Mouse (Mus musculus): ENCODE data around the gene Entpd7. TPM values are rescaled to one million over a fixed set of nuclear protein-coding genes. Genes with fewer than 3 reads are reported as not detected.

The Entpd7 gene
- polyA plus RNA-seq (2012; rRNA removed) = 7.4 and 8.2 TPM in 2 replicates

GRCm38 (mm10) chr19:43689419-43690246 lies at the start of gene Entpd7:
TSS of gene Entpd7 (plus strand) at chr19:43689672.

GRCm38 (mm10) chr19:43674730-43675524 lies 14.5 kb upstream of the Entpd7 start, which contains the start of gene Slc25a28:
TSS of gene Slc25a28 (minus strand) at chr19:43674881.

GRCm38 (mm10) chr19:43752489-43753225 lies 63.2 kb downstream of the Entpd7 start, which contains the start of the genes Cutc and Cox15:
TSS of gene Cutc (plus strand) at chr19:43752996.
TSS of gene Cox15 (minus strand) at chr19:43753000.

GRCm38 (mm10) chr19:43781980-43782379 lies 92.5 kb downstream of the Entpd7 start, which contains the start of gene Abcc2:
TSS of gene Abcc2 (plus strand) at chr19:43782192.

Other genes starting within 250 kb of the Entpd7 start
- 10.6 and 11.0 TPM in 2 replicates for gene Cnnm1, start 249.2 kb upstream of the Entpd7 start, polyA plus RNA-seq (2012; rRNA removed)
- gene Got1, start 165.1 kb upstream of the Entpd7 start, polyA plus RNA-seq (2012; rRNA removed) = 95.4 and 98.8 TPM in 2 replicates
- gene Nkx2-3, start 77.3 kb upstream of the Entpd7 start, polyA plus RNA-seq (2012; rRNA removed) = 0.37 and 0.53 TPM in 2 replicates
- 91.9 and 97.8 TPM in 2 replicates for gene Slc25a28, start 14.8 kb upstream of the Entpd7 start, polyA plus RNA-seq (2012; rRNA removed)
- 4.7 and 5.8 TPM in 2 replicates for gene Cutc, start 63.3 kb downstream of the Entpd7 start, polyA plus RNA-seq (2012; rRNA removed)
- gene Cox15, start 63.3 kb downstream of the Entpd7 start, polyA plus RNA-seq (2012; rRNA removed) = 16.7 and 19.5 TPM in 2 replicates
- 0.17 and 0.28 TPM in 2 replicates for gene Abcc2, start 92.5 kb downstream of the Entpd7 start, polyA plus RNA-seq (2012; rRNA removed)

All from central nervous system, embryonic 18 days (tissue).